Comparison of ENCODE assay signal across 8 mouse cellular contexts in genomic region chr2:30262840-30263441, GRCm38 (mm10). TPM values are rescaled to one million over a fixed set of nuclear protein-coding genes. Genes with fewer than 3 reads are reported as not detected.
A peak's percentile ranks its signal among the peaks of the same experiment; 100 is the strongest.
DNase-seq lines count a peak whose midpoint lies in the region; ATAC-seq lines count a peak whose summit lies in the region.

No protein-coding gene starts in this region.

- H3K4me2 ChIP-seq in forebrain, embryonic 15.5 days (replicated peaks) = no peak overlapping the region
- no peak overlapping the region for H3K4me2 ChIP-seq in neural tube, embryonic 15.5 days
- H3K4me2 ChIP-seq in liver, embryonic 11.5 days = no peak overlapping the region

- H3K9ac ChIP-seq in forebrain, embryonic 15.5 days (replicated peaks) = no peak overlapping the region
- H3K9ac ChIP-seq in neural tube, embryonic 15.5 days (replicated peaks) = no peak overlapping the region
- H3K9ac ChIP-seq in liver, embryonic 11.5 days (ENCODE audit: low read depth, low read length) = no peak overlapping the region

- no peak overlapping the region for H3K4me3 ChIP-seq in brown adipose tissue, adult 24 weeks (ENCODE audit: insufficient read depth, low read depth, low read length)
- no peak overlapping the region for H3K4me3 ChIP-seq in forebrain, embryonic 15.5 days
- no peak overlapping the region for H3K4me3 ChIP-seq in neural tube, embryonic 15.5 days (replicated peaks)
- H3K4me3 ChIP-seq in liver, embryonic 11.5 days (ENCODE audit: low read depth, low read length) = no peak overlapping the region

- no peaks in the 10 kb centered on the region for H3K9me3 ChIP-seq in forebrain, embryonic 15.5 days
- H3K9me3 ChIP-seq in neural tube, embryonic 15.5 days (replicated peaks) = no peaks in the 10 kb centered on the region
- H3K9me3 ChIP-seq in liver, embryonic 11.5 days (ENCODE audit: control insufficient read depth, low read length) = no peaks in the 10 kb centered on the region

- peak; percentile 81 for ATAC-seq in forebrain, embryonic 15.5 days (replicated peaks)
- ATAC-seq in neural tube, embryonic 15.5 days (ENCODE audit: low FRiP score) = peak; percentile 60
- no peak for ATAC-seq in liver, embryonic 11.5 days (replicated peaks; ENCODE audit: low FRiP score)

- H3K4me1 ChIP-seq in brown adipose tissue, adult 24 weeks (ENCODE audit: control insufficient read depth, insufficient read depth, insufficient read length, low read length) = peaks cover 67% of the 10 kb centered on the region
- H3K4me1 ChIP-seq in forebrain, embryonic 15.5 days = peaks cover 51% of the 10 kb centered on the region
- peaks cover 58% of the 10 kb centered on the region for H3K4me1 ChIP-seq in neural tube, embryonic 15.5 days
- peaks cover 28% of the 10 kb centered on the region for H3K4me1 ChIP-seq in liver, embryonic 11.5 days (replicated peaks; ENCODE audit: control insufficient read depth, insufficient read depth, low read length)

- DNase-seq in layer of hippocampus, adult 11-12 months (ENCODE audit: low spot score) = peak; percentile 70
- DNase-seq in layer of hippocampus, adult 9-10 months (ENCODE audit: low spot score) = no peak
- DNase-seq in kidney, postnatal 25 days = peak; percentile 85 to 88
- no peak for DNase-seq in thymus, postnatal 0 days (ENCODE audit: low spot score)
- DNase-seq in liver, embryonic 11.5 days (ENCODE audit: low spot score) = no peak

- no peaks in the 10 kb centered on the region for H3K27me3 ChIP-seq in forebrain, embryonic 15.5 days
- H3K27me3 ChIP-seq in neural tube, embryonic 15.5 days (replicated peaks) = no peaks in the 10 kb centered on the region
- no peaks in the 10 kb centered on the region for H3K27me3 ChIP-seq in liver, embryonic 11.5 days (replicated peaks; ENCODE audit: control insufficient read depth, insufficient read depth, low read length)

- peaks cover 56% of the 10 kb centered on the region for H3K36me3 ChIP-seq in forebrain, embryonic 15.5 days
- peaks cover 67% of the 10 kb centered on the region for H3K36me3 ChIP-seq in neural tube, embryonic 15.5 days
- peaks cover 32% of the 10 kb centered on the region; the same call in 1 of the 2 replicates for H3K36me3 ChIP-seq in liver, embryonic 11.5 days (ENCODE audit: control insufficient read depth, insufficient read depth, low read length)

- WGBS in forebrain, embryonic 15.5 days = 28% methylated on average over 4 of the region's 4 CpGs
- WGBS in neural tube, embryonic 15.5 days = 40% methylated on average over 4 of the region's 4 CpGs
- 72% methylated on average over 4 of the region's 4 CpGs for WGBS in liver, embryonic 11.5 days

- H3K27ac ChIP-seq in brown adipose tissue, adult 24 weeks (replicated peaks; ENCODE audit: low read depth, low read length) = peak overlapping the region; percentile 89
- H3K27ac ChIP-seq in forebrain, embryonic 15.5 days (replicated peaks) = peak overlapping the region; percentile 79
- H3K27ac ChIP-seq in neural tube, embryonic 15.5 days (replicated peaks) = peak overlapping the region; percentile 37; the same call in 1 of the 2 replicates
- H3K27ac ChIP-seq in liver, embryonic 11.5 days (ENCODE audit: low read depth, low read length) = no peak overlapping the region

RNA-seq across cellular contexts. Expression of gene Phyhd1, which starts 3.1 kb away (rescaled TPM):
- polyA plus RNA-seq in brown adipose tissue, adult 24 weeks (2012; ENCODE audit: insufficient read depth, insufficient read length, missing spikeins) = 16.2 and 19.3 TPM in 2 replicates
- polyA plus RNA-seq in forebrain, embryonic 15.5 days (2015; fragmentation: Nextera tagmentation; extraction: Ambion mirVana) = 7.9 and 8.5 TPM in 2 replicates
- 4.8 and 5.2 TPM in 2 replicates for polyA plus RNA-seq in neural tube, embryonic 15.5 days (2015; fragmentation: Nextera tagmentation; extraction: Ambion mirVana)
- polyA plus RNA-seq in thymus, postnatal 0 days (2015; fragmentation: Nextera tagmentation; extraction: Ambion mirVana) = 2.8 and 3.0 TPM in 2 replicates
- 10.5 and 11.7 TPM in 2 replicates for polyA plus RNA-seq in liver, embryonic 11.5 days (2014; fragmentation: Nextera tagmentation; extraction: Ambion mirVana)

RNA-seq across cellular contexts. Expression of gene Gm28038, which starts 17.9 kb away (rescaled TPM):
- polyA plus RNA-seq in brown adipose tissue, adult 24 weeks (2012; ENCODE audit: insufficient read depth, insufficient read length, missing spikeins) = not detected in 2 replicates
- polyA plus RNA-seq in forebrain, embryonic 15.5 days (2015; fragmentation: Nextera tagmentation; extraction: Ambion mirVana) = not detected in 2 replicates
- polyA plus RNA-seq in neural tube, embryonic 15.5 days (2015; fragmentation: Nextera tagmentation; extraction: Ambion mirVana) = not detected in 2 replicates
- not detected in 2 replicates for polyA plus RNA-seq in thymus, postnatal 0 days (2015; fragmentation: Nextera tagmentation; extraction: Ambion mirVana)
- not detected in 2 replicates for polyA plus RNA-seq in liver, embryonic 11.5 days (2014; fragmentation: Nextera tagmentation; extraction: Ambion mirVana)

RNA-seq across cellular contexts. Expression of gene Gm28035, which starts 22.6 kb away (rescaled TPM):
- polyA plus RNA-seq in brown adipose tissue, adult 24 weeks (2012; ENCODE audit: insufficient read depth, insufficient read length, missing spikeins) = not detected in 2 replicates
- polyA plus RNA-seq in forebrain, embryonic 15.5 days (2015; fragmentation: Nextera tagmentation; extraction: Ambion mirVana) = 0.64 and 0.70 TPM in 2 replicates
- polyA plus RNA-seq in neural tube, embryonic 15.5 days (2015; fragmentation: Nextera tagmentation; extraction: Ambion mirVana) = 0.12 and 0.32 TPM in 2 replicates
- polyA plus RNA-seq in thymus, postnatal 0 days (2015; fragmentation: Nextera tagmentation; extraction: Ambion mirVana) = 0.04 and 0.08 TPM in 2 replicates
- 0.16 and 0.23 TPM in 2 replicates for polyA plus RNA-seq in liver, embryonic 11.5 days (2014; fragmentation: Nextera tagmentation; extraction: Ambion mirVana)

RNA-seq across cellular contexts. Expression of gene Dolk, which starts 23.2 kb away (rescaled TPM):
- 37.8 and 40.5 TPM in 2 replicates for polyA plus RNA-seq in brown adipose tissue, adult 24 weeks (2012; ENCODE audit: insufficient read depth, insufficient read length, missing spikeins)
- 31.4 and 34.1 TPM in 2 replicates for polyA plus RNA-seq in forebrain, embryonic 15.5 days (2015; fragmentation: Nextera tagmentation; extraction: Ambion mirVana)
- 37.4 and 38.5 TPM in 2 replicates for polyA plus RNA-seq in neural tube, embryonic 15.5 days (2015; fragmentation: Nextera tagmentation; extraction: Ambion mirVana)
- 15.8 and 18.6 TPM in 2 replicates for polyA plus RNA-seq in thymus, postnatal 0 days (2015; fragmentation: Nextera tagmentation; extraction: Ambion mirVana)
- polyA plus RNA-seq in liver, embryonic 11.5 days (2014; fragmentation: Nextera tagmentation; extraction: Ambion mirVana) = 24.2 and 25.6 TPM in 2 replicates

RNA-seq across cellular contexts. Expression of gene Nup188, which starts 23.3 kb away (rescaled TPM):
- polyA plus RNA-seq in brown adipose tissue, adult 24 weeks (2012; ENCODE audit: insufficient read depth, insufficient read length, missing spikeins) = 10.9 and 19.5 TPM in 2 replicates
- 22.0 and 23.5 TPM in 2 replicates for polyA plus RNA-seq in forebrain, embryonic 15.5 days (2015; fragmentation: Nextera tagmentation; extraction: Ambion mirVana)
- 15.4 and 22.2 TPM in 2 replicates for polyA plus RNA-seq in neural tube, embryonic 15.5 days (2015; fragmentation: Nextera tagmentation; extraction: Ambion mirVana)
- 21.3 and 22.3 TPM in 2 replicates for polyA plus RNA-seq in thymus, postnatal 0 days (2015; fragmentation: Nextera tagmentation; extraction: Ambion mirVana)
- 60.1 and 64.5 TPM in 2 replicates for polyA plus RNA-seq in liver, embryonic 11.5 days (2014; fragmentation: Nextera tagmentation; extraction: Ambion mirVana)

Comparison
In these comparisons a context has a peak if more than half of its experiments do, and no peak if none do; other contexts are left out.
1. DNase-seq: peak in layer of hippocampus, adult 11-12 months (single experiment) and kidney, postnatal 25 days (2 of 2); none in layer of hippocampus, adult 9-10 months (single experiment), thymus, postnatal 0 days (single experiment) and liver, embryonic 11.5 days (single experiment).